19 mouse cellular contexts compared by ENCODE assay signal in genomic region chr9:86372783-86373567, GRCm38 (mm10).
A peak's percentile ranks its signal among the peaks of the same experiment; 100 is the strongest.
DNase-seq lines count a peak whose midpoint lies in the region; ATAC-seq and TF ChIP-seq lines count a peak whose summit lies in the region.
"Had no signal": no experiment of that assay in that cellular context is flagged by ENCODE, and none has a peak within 500 bp of the region (broad histone marks: within the 10 kb centered on the region; RNA-seq: fewer than 3 reads in every experiment).

No protein-coding gene starts in this region.

- DNase-seq in forebrain, embryonic 10.5 days (ENCODE audit: extremely low spot score, low spot score) = no peak
- peak; percentile 20 for DNase-seq in CD4-positive helper T cell, adult 2 months (ENCODE audit: low read depth, low spot score)
- peak; percentile 10 for DNase-seq in thymus, adult 2 months
- no peak for DNase-seq in heart, postnatal 36 days
- DNase-seq in liver, postnatal 0 days = no peak
- DNase-seq in B cell, adult 2 months = no peak
- DNase-seq: adrenal gland, postnatal 25 days; cerebellum, adult 9-11 months; heart, adult 11 months; kidney, adult 18-20 months; kidney, postnatal 25 days; layer of hippocampus, adult 9-11 months; lung, adult 2 months had no signal

- TF ChIP-seq POLR2A in thymus, adult 2 months (IDR thresholded peaks at IDR 0.05; ENCODE audit: control insufficient read depth, extremely low read depth, insufficient read depth, low read length, poor library complexity) = no peak

- 0 out of 2 replicates have a peak overlapping the region, but pooled peaks have one; percentile 40 for H3K27ac ChIP-seq in forebrain, embryonic 10.5 days
- H3K27ac ChIP-seq in forebrain, embryonic 12.5 days = no peak overlapping the region
- no peak overlapping the region for H3K27ac ChIP-seq in thymus, adult 2 months (ENCODE audit: control insufficient read depth, insufficient read depth, low read length)
- no peak overlapping the region for H3K27ac ChIP-seq in liver, postnatal 0 days (ENCODE audit: low read depth)
- H3K27ac ChIP-seq: limb, embryonic 13.5 days; midbrain, embryonic 12.5 days; neural tube, embryonic 13.5 days had no signal

- 78% methylated on average over 12 of the region's 12 CpGs for WGBS in forebrain, embryonic 10.5 days
- 63% methylated on average over 12 of the region's 12 CpGs for WGBS in forebrain, embryonic 12.5 days
- WGBS in thymus, adult 2 months = 21% methylated on average over 12 of the region's 12 CpGs
- WGBS in liver, postnatal 0 days (ENCODE audit: insufficient replicate concordance) = 60% methylated on average over 12 of the region's 12 CpGs

- no peak overlapping the region for H3K9ac ChIP-seq in forebrain, embryonic 12.5 days
- no peak overlapping the region for H3K9ac ChIP-seq in liver, postnatal 0 days (replicated peaks)
- H3K9ac ChIP-seq: limb, embryonic 13.5 days; midbrain, embryonic 12.5 days; neural tube, embryonic 13.5 days had no signal

- no peaks in the 10 kb centered on the region for H3K36me3 ChIP-seq in forebrain, embryonic 10.5 days (replicated peaks)
- no peaks in the 10 kb centered on the region for H3K36me3 ChIP-seq in forebrain, embryonic 12.5 days (replicated peaks)
- no peaks in the 10 kb centered on the region for H3K36me3 ChIP-seq in thymus, adult 2 months (ENCODE audit: control insufficient read depth, insufficient read depth, low read length)
- H3K36me3 ChIP-seq in liver, postnatal 0 days (replicated peaks; ENCODE audit: insufficient read depth, low read length) = no peaks in the 10 kb centered on the region
- H3K36me3 ChIP-seq: limb, embryonic 13.5 days; midbrain, embryonic 12.5 days; neural tube, embryonic 13.5 days had no signal

- TF ChIP-seq CTCF in thymus, adult 2 months (IDR thresholded peaks at IDR 0.05; ENCODE audit: borderline replicate concordance, control insufficient read depth, extremely low read depth, insufficient read depth, low read length, poor library complexity) = no peak
- TF ChIP-seq CTCF in liver, postnatal 0 days (IDR thresholded peaks at IDR 0.05; ENCODE audit: low read depth) = no peak

- no peak overlapping the region for H3K4me2 ChIP-seq in forebrain, embryonic 12.5 days
- no peak overlapping the region for H3K4me2 ChIP-seq in liver, postnatal 0 days (ENCODE audit: low read depth, low read length)
- H3K4me2 ChIP-seq: limb, embryonic 13.5 days; midbrain, embryonic 12.5 days; neural tube, embryonic 13.5 days had no signal

- no peak for TF ChIP-seq EP300 in liver, postnatal 0 days (IDR thresholded peaks at IDR 0.05; ENCODE audit: low read depth)

- ATAC-seq in forebrain, embryonic 12.5 days (ENCODE audit: low FRiP score) = no peak
- peak; percentile 25; the same call in 1 of the 2 replicates for ATAC-seq in megakaryocyte, adult 5-6 weeks (ENCODE audit: poor library complexity, severe bottlenecking)
- ATAC-seq in liver, postnatal 0 days = no peak
- ATAC-seq: hindbrain, embryonic 16.5 days had no signal

- H3K4me3 ChIP-seq in forebrain, embryonic 10.5 days = no peak overlapping the region
- no peak overlapping the region for H3K4me3 ChIP-seq in forebrain, embryonic 12.5 days (replicated peaks)
- H3K4me3 ChIP-seq in thymus, adult 2 months (ENCODE audit: control insufficient read depth, insufficient read depth, low read length) = no peak overlapping the region
- no peak overlapping the region for H3K4me3 ChIP-seq in liver, postnatal 0 days (ENCODE audit: low read depth, low read length)
- H3K4me3 ChIP-seq: limb, embryonic 13.5 days; midbrain, embryonic 12.5 days; neural tube, embryonic 13.5 days had no signal

- no peaks in the 10 kb centered on the region for H3K27me3 ChIP-seq in forebrain, embryonic 10.5 days (ENCODE audit: poor library complexity, severe bottlenecking)
- H3K27me3 ChIP-seq in forebrain, embryonic 12.5 days = no peaks in the 10 kb centered on the region
- no peaks in the 10 kb centered on the region for H3K27me3 ChIP-seq in thymus, adult 2 months (ENCODE audit: control insufficient read depth, insufficient read depth, low read length)
- no peaks in the 10 kb centered on the region for H3K27me3 ChIP-seq in liver, postnatal 0 days (ENCODE audit: insufficient read depth, low read length)
- H3K27me3 ChIP-seq: limb, embryonic 13.5 days; midbrain, embryonic 12.5 days; neural tube, embryonic 13.5 days had no signal

- 0 out of 2 replicates have a peak, but pooled peaks cover 4% of the 10 kb centered on the region for H3K4me1 ChIP-seq in forebrain, embryonic 10.5 days
- H3K4me1 ChIP-seq in forebrain, embryonic 12.5 days = no peaks in the 10 kb centered on the region
- H3K4me1 ChIP-seq in thymus, adult 2 months (replicated peaks; ENCODE audit: control insufficient read depth, insufficient read depth, low read length) = peaks cover 6% of the 10 kb centered on the region
- H3K4me1 ChIP-seq in liver, postnatal 0 days (ENCODE audit: insufficient read depth) = no peaks in the 10 kb centered on the region
- H3K4me1 ChIP-seq: limb, embryonic 13.5 days; midbrain, embryonic 12.5 days; neural tube, embryonic 13.5 days had no signal

- H3K9me3 ChIP-seq in forebrain, embryonic 10.5 days = no peaks in the 10 kb centered on the region
- no peaks in the 10 kb centered on the region for H3K9me3 ChIP-seq in forebrain, embryonic 12.5 days
- H3K9me3 ChIP-seq in liver, postnatal 0 days (ENCODE audit: low read length) = no peaks in the 10 kb centered on the region
- H3K9me3 ChIP-seq: limb, embryonic 13.5 days; midbrain, embryonic 12.5 days; neural tube, embryonic 13.5 days had no signal

- intact Hi-C loops in heart, postnatal 36 days (cut with DNase I) = no loop called here

Comparison
In these comparisons a context has a peak if more than half of its experiments do, and no peak if none do; other contexts are left out.
1. DNase-seq: peak in CD4-positive helper T cell, adult 2 months (single experiment) and thymus, adult 2 months (single experiment); none in forebrain, embryonic 10.5 days (single experiment), heart, postnatal 36 days (0 of 2), liver, postnatal 0 days (single experiment) and B cell, adult 2 months (0 of 2).